Mouse (Mus musculus) left cerebral cortex, postnatal 36 days (tissue): ENCODE measurements at regions not wholly inside any gene's neighbourhood (a gene's known extent, or its start where the extent isn't known, plus 50 kb on each side); places are given as distances from the start of the nearest gene placed in this dataset.

ENCODE experiments used
- DNase-seq, 2 experiments: peaks; one replicate each; pipeline ENCODE4 v3.0.0; 2021 to 2022; ENCODE audit warnings: low spot score in 2 of 2, mixed read lengths in 1 of 2
- intact Hi-C: fragments of 180-260 bp; cut with DNase I; formaldehyde crosslinking; loops from one replicate; pipeline ENCODE4 v1.15.1; 2025

DNA sequence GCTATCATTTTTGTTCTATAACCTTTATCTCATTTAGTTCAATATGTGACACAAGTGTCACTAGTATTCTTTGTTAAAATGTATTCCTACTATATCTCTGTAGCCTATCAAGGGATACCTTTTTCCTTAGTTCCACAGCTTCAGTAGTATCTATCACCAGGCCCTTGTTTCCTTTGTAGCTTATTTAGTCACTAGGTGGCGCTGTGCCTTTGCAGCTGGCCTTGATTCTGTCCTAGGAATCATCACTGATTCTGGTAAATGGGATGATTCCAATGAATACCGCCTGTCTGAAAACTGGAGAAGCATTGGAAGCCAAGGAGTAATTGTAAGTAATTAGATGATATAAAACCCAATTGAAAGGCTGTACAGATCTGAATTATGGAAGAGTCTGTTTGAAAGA is 139.3 kb downstream of the Dcaf12l2 start:
- intact Hi-C loops: no loop called here
- DNase-seq: peak in 1 of 2 experiments; percentile 4
